Mouse (Mus musculus): ENCODE data around the gene Pcyox1. TPM values are rescaled to one million over a fixed set of nuclear protein-coding genes. Genes with fewer than 3 reads are reported as not detected.
"Not testable (repeated sequence)": the region's sequence is repeated elsewhere in the genome, so short reads cannot be mapped to it uniquely, and the experiment has no call there.

Gene Pcyox1
- polyA plus RNA-seq, 1 experiment from 2014 or later = 94.8 TPM

DNA sequence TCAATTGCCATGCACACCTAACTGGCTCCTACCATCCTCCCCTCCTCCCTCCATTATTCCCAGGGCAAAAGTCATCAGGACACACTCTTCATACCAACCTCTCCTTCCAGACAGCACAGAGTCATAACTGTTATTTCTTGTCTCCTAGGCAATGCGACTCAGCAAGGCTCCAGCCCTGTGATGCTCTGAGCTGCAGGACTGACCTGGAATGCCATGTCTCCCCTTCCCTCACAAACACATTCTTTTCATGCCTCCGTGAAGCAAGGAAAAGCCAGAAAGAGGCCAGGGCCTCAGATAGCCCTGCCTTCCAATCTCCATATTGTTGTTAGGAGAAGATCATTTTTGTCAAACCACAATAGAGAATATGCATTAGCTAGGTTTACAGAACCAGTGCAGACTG, 50.9 kb downstream of the Pcyox1 start:
- Histone ChIP-seq H3K27me3 (ENCODE audit: control insufficient read depth, insufficient read depth, low read length) (no peaks in the 10 kb centered on the region), H3K36me3 (ENCODE audit: control insufficient read depth, insufficient read depth, low read length) (no peaks in the 10 kb centered on the region), H3K9ac (ENCODE audit: low read length) (no peak overlapping the region), H3K4me3 (ENCODE audit: low read depth, low read length) (no peak overlapping the region), H3K4me1 (replicated peaks; ENCODE audit: control insufficient read depth, insufficient read depth) (no peaks in the 10 kb centered on the region), H3K27ac (replicated peaks) (no peak overlapping the region), H3K4me2 (replicated peaks; ENCODE audit: low read depth) (no peak overlapping the region), H3K9me3 (ENCODE audit: control insufficient read depth, low read length) (no peaks in the 10 kb centered on the region)
- 20% methylated on average over 2 of the region's 2 CpGs for WGBS
- ATAC-seq (ENCODE audit: low FRiP score, low TSS enrichment) (no peak), DNase-seq (ENCODE audit: low spot score) (no peak)
- TF ChIP-seq CTCF (IDR thresholded peaks at IDR 0.05; ENCODE audit: low read depth) (no peak), EP300 (optimal IDR thresholded peaks at IDR 0.05) (no peak)

DNA sequence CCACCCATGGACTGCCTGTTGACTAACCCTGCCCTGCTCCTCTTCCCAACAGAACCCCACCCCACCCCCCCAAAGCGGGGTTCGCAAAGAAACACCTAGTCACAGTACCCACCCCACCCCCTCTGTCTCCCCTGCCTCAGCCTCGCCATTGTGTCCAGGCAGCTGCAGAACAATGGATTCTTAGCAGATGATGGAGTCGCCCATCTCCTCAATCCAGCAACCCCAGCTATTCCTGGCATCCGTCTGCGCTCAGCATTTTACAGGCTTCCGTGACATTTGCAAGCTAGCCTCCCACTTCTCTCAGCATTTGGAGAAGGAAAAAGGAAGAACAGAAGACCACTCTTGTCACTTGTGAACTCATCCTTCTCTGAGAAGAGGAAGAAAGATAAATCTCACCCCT, 53.3 kb downstream of the Pcyox1 start:
- Histone ChIP-seq H3K4me3 (ENCODE audit: low read depth, low read length) (no peak overlapping the region), H3K27me3 (ENCODE audit: control insufficient read depth, insufficient read depth, low read length) (no peaks in the 10 kb centered on the region), H3K4me2 (replicated peaks; ENCODE audit: low read depth) (no peak overlapping the region), H3K36me3 (ENCODE audit: control insufficient read depth, insufficient read depth, low read length) (no peaks in the 10 kb centered on the region), H3K27ac (replicated peaks) (no peak overlapping the region), H3K4me1 (replicated peaks; ENCODE audit: control insufficient read depth, insufficient read depth) (no peaks in the 10 kb centered on the region), H3K9ac (ENCODE audit: low read length) (no peak overlapping the region), H3K9me3 (ENCODE audit: control insufficient read depth, low read length) (no peaks in the 10 kb centered on the region)
- TF ChIP-seq EP300 (optimal IDR thresholded peaks at IDR 0.05) (no peak), CTCF (IDR thresholded peaks at IDR 0.05; ENCODE audit: low read depth) (no peak)
- DNase-seq (ENCODE audit: low spot score) (no peak), ATAC-seq (ENCODE audit: low FRiP score, low TSS enrichment) (no peak)
- WGBS = 21% methylated on average over 7 of the region's 7 CpGs

DNA sequence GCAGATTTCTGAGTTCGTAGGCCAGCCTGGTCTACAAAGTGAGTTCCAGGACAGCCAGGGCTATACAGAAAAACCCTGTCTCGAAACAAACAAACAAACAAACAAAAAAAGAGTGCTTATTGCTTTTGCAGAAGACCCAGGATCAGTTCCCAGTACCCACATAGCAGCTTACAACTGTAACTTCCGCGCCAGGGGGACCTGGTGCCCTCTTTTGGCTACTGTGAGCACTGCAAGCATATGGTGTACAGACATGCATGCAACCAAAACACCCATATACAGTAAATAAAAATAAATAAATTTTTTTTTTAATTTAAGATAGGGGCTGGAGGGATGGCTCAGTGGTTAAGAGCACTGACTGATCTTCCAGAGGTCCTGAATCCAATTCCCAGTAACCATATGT, 60.6 kb downstream of the Pcyox1 start:
- 86% methylated on average over 4 of the region's 4 CpGs for WGBS
- not testable (repeated sequence) for H3K9me3 ChIP-seq (ENCODE audit: control insufficient read depth, low read length); H3K9ac ChIP-seq (ENCODE audit: low read length); H3K4me1 ChIP-seq (replicated peaks; ENCODE audit: control insufficient read depth, insufficient read depth); H3K36me3 ChIP-seq (ENCODE audit: control insufficient read depth, insufficient read depth, low read length); H3K27ac ChIP-seq (replicated peaks); ATAC-seq (ENCODE audit: low FRiP score, low TSS enrichment); H3K4me2 ChIP-seq (replicated peaks; ENCODE audit: low read depth); H3K4me3 ChIP-seq (ENCODE audit: low read depth, low read length); H3K27me3 ChIP-seq (ENCODE audit: control insufficient read depth, insufficient read depth, low read length); DNase-seq (ENCODE audit: low spot score)

Other genes with a start within 250 kb of the Pcyox1 start
- gene Tgfa, start 201.9 kb downstream of the Pcyox1 start, polyA plus RNA-seq (2015; fragmentation: Nextera tagmentation; extraction: Ambion mirVana) = 8.7 and 9.1 TPM in 2 replicates
- 72.1 and 74.8 TPM in 2 replicates for gene Fam136a, start 31.5 kb downstream of the Pcyox1 start, polyA plus RNA-seq (2015; fragmentation: Nextera tagmentation; extraction: Ambion mirVana)
- gene Snrpg, start 25.9 kb downstream of the Pcyox1 start, polyA plus RNA-seq (2015; fragmentation: Nextera tagmentation; extraction: Ambion mirVana) = 242 and 277 TPM in 2 replicates
- gene Tia1, start 7.1 kb upstream of the Pcyox1 start, polyA plus RNA-seq (2015; fragmentation: Nextera tagmentation; extraction: Ambion mirVana) = 44.6 and 47.2 TPM in 2 replicates
- not detected in 2 replicates for gene Gm44790, start 29.5 kb upstream of the Pcyox1 start, polyA plus RNA-seq (2015; fragmentation: Nextera tagmentation; extraction: Ambion mirVana)
- 15.0 and 16.4 TPM in 2 replicates for gene C87436, start 41.2 kb upstream of the Pcyox1 start, polyA plus RNA-seq (2015; fragmentation: Nextera tagmentation; extraction: Ambion mirVana)
- 331 and 337 TPM in 2 replicates for gene Pcbp1, start 129.2 kb upstream of the Pcyox1 start, polyA plus RNA-seq (2015; fragmentation: Nextera tagmentation; extraction: Ambion mirVana)
- 2,145 and 2,418 TPM in 2 replicates for gene Asprv1, start 231.0 kb upstream of the Pcyox1 start, polyA plus RNA-seq (2015; fragmentation: Nextera tagmentation; extraction: Ambion mirVana)

Data from stomach, postnatal 0 days (tissue).